Mouse (Mus musculus): ENCODE data around the gene Lypd3.

DNA sequence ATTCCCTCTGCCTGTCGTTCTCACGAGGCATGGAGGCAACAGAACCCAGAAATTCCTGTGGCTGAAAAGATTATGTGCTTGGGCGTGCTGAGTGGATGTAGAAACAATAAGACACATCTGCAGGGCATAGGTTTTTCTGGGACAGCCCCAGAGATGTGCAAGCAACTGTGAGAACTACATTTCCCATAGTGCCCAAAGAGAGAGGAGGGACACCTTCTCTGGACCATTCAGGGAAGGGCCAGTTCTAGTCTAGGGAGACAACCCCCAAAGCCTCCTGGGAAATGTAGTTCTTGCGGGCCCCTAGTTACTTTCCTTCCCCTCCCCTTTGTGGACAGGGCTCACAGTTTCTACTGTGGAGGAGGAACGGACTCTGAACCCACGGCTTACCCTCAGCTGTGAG lies 28.3 kb upstream of the Lypd3 start:
- no peak for TF ChIP-seq USF1 (IDR thresholded peaks at IDR 0.05; ENCODE audit: low read depth)
- no peak for TF ChIP-seq POLR2A (IDR thresholded peaks at IDR 0.05; ENCODE audit: insufficient read length, low read depth)
- no peak for TF ChIP-seq E2F4 (IDR thresholded peaks at IDR 0.05; ENCODE audit: insufficient read depth)
